Comparison of ENCODE assay signal across 8 mouse cellular contexts in genomic region chr9:96889345-96890021, GRCm38 (mm10). TPM values are rescaled to one million over a fixed set of nuclear protein-coding genes. Genes with fewer than 3 reads are reported as not detected.
DNase-seq lines count a peak whose midpoint lies in the region; ATAC-seq and TF ChIP-seq lines count a peak whose summit lies in the region.

No protein-coding gene starts in this region.

- CTCF ChIA-PET in Patski (lab: Charles Lee), result interaction anchor here (0.5 to 2.9 kb wide), 15 partner anchors 9 to 1288 kb away, joined by 3 to 18 read pairs (median 4); no protein-coding TSS in a partner anchor

- POLR2A ChIA-PET in Patski (lab: Charles Lee), result interaction anchor here (1.6 kb wide), 1 partner anchor 10 kb away, joined by 4 read pairs; no protein-coding TSS in a partner anchor

- ATAC-seq in Patski, result peak; percentile 92
- peak; percentile 83 for ATAC-seq in hindbrain, embryonic 14.5 days (ENCODE audit: low FRiP score)

- H3K9ac ChIP-seq in hindbrain, embryonic 14.5 days, result peak overlapping the region; percentile 83

- in situ Hi-C loops in Patski (cut with MboI; ENCODE audit: low pct_unique_long_range_greater_than_20kb), result loop anchor here (5.0 kb wide), 1 partner anchor 42 kb away; no protein-coding TSS in a partner anchor

- H3K36me3 ChIP-seq in hindbrain, embryonic 14.5 days (replicated peaks; ENCODE audit: control insufficient read depth, insufficient read depth), result no peaks in the 10 kb centered on the region

- peak overlapping the region; percentile 81 for H3K27ac ChIP-seq in hindbrain, embryonic 14.5 days

- under 1% methylated on average over 64 of the region's 66 CpGs for WGBS in hindbrain, embryonic 14.5 days

- peaks cover 51% of the 10 kb centered on the region for H3K4me1 ChIP-seq in hindbrain, embryonic 14.5 days (replicated peaks; ENCODE audit: control insufficient read depth, insufficient read depth, low read length)

- no peaks in the 10 kb centered on the region for H3K27me3 ChIP-seq in Patski
- no peaks in the 10 kb centered on the region for H3K27me3 ChIP-seq in hindbrain, embryonic 14.5 days (ENCODE audit: control insufficient read depth, insufficient read depth, low read length)

- no peak for DNase-seq in Patski (ENCODE audit: low read depth, low spot score)
- DNase-seq in cerebellum, postnatal 10 days, result peak; percentile 88 to 93
- DNase-seq in frontal cortex, postnatal 25 days (ENCODE audit: low spot score in 2 of 2), result peak; percentile 65 to 70
- DNase-seq in hindbrain, embryonic 14.5 days (ENCODE audit: low spot score), result peak; percentile 88
- DNase-seq in left cerebral cortex, adult 18-20 months (ENCODE audit: low spot score in 2 of 2), result peak; percentile 83 to 90
- DNase-seq in lung, postnatal 4 days, result peak; percentile 87 to 89
- DNase-seq in retina, postnatal 1 day, result peak; percentile 90
- peak; percentile 76 to 88 for DNase-seq in urinary bladder, adult 18-20 months (ENCODE audit: low spot score in 2 of 2)

- no peaks in the 10 kb centered on the region for H3K9me3 ChIP-seq in hindbrain, embryonic 14.5 days (ENCODE audit: control insufficient read depth, low read length)

- no peak for TF ChIP-seq CTCF in Patski (IDR thresholded peaks at IDR 0.05)

- peak overlapping the region; percentile 93 for H3K4me2 ChIP-seq in hindbrain, embryonic 14.5 days (replicated peaks)

- peak overlapping the region; percentile 67 for H3K4me3 ChIP-seq in hindbrain, embryonic 14.5 days (replicated peaks; ENCODE audit: low read length)

RNA-seq across cellular contexts. Expression of gene Pxylp1, which starts 3.0 kb away (rescaled TPM):
- polyA plus RNA-seq in Patski (2021), result 26.8 TPM
- 34.6 and 43.9 TPM in 2 replicates for polyA plus RNA-seq in hindbrain, embryonic 14.5 days (2014; fragmentation: Nextera tagmentation; extraction: Ambion mirVana)
- 10 to 100 TPM; 19.4 to 21.3 TPM for total RNA-seq in left cerebral cortex, adult 18-20 months (2021)
